Mouse (Mus musculus) small intestine, adult 2 months (tissue): ENCODE measurements around the gene Fxyd5.

Source experiments
- CTCF ChIP-seq: fragments of 200-500 bp; IDR thresholded peaks from 2 replicates; pipeline ENCODE4 v1.5.1; 2012; ENCODE audit warnings: low read depth, mild to moderate bottlenecking, control low read depth, inconsistent platforms, low read length, moderate library complexity, mixed read lengths; ENCODE audit not compliant: insufficient replicate concordance, insufficient read length; ENCODE audit errors: extremely low read depth
- POLR2A ChIP-seq: fragments of 200-500 bp; IDR thresholded peaks from 2 replicates; pipeline ENCODE4 v1.6.1; 2012; ENCODE audit warnings: low read depth, mild to moderate bottlenecking, control low read depth, inconsistent platforms, low read length, moderate library complexity

DNA sequence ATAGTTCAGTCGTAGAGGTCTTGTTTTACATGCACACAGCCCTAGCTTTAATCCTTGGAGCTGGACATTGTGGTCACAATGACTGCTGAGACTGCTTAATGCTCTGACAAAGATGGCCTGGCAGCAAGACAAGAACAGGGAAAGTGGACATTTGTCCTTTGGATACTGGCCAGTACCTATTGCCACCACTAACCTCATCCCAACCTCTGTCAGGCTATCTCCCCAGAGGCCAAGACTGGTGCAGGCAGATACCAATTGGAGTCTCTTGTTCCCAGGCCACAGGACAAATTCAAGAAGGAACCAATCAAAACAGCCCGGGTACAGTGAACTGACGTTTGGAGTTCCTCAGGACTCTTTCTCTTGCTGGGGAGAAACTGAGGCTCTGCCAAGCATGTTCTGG lies 45.9 kb upstream of the Fxyd5 start:
- TF ChIP-seq CTCF (no peak), POLR2A (no peak)
